Mouse (Mus musculus): ENCODE data around the gene Hint1. TPM values are rescaled to one million over a fixed set of nuclear protein-coding genes. Genes with fewer than 3 reads are reported as not detected.

Hint1 gene
- total RNA-seq (2021), result 100 to 1,000 TPM; 234 to 245 TPM
- long read RNA-seq, experiment 1, transcript Hint1-201 (3 exons, 636 nt), result major isoform, 70 of 72 reads
- long read RNA-seq, experiment 1, partial matches to known transcripts, result 0 of 72 reads
- long read RNA-seq, experiment 1, other reads (novel, unspliced or antisense), result 2 of 72 reads
- long read RNA-seq, experiment 2, transcript Hint1-201 (3 exons, 636 nt), result major isoform, 55 of 59 reads
- long read RNA-seq, experiment 2, partial matches to known transcripts, result 1 of 59 reads
- long read RNA-seq, experiment 2, other reads (novel, unspliced or antisense), result 3 of 59 reads

DNA sequence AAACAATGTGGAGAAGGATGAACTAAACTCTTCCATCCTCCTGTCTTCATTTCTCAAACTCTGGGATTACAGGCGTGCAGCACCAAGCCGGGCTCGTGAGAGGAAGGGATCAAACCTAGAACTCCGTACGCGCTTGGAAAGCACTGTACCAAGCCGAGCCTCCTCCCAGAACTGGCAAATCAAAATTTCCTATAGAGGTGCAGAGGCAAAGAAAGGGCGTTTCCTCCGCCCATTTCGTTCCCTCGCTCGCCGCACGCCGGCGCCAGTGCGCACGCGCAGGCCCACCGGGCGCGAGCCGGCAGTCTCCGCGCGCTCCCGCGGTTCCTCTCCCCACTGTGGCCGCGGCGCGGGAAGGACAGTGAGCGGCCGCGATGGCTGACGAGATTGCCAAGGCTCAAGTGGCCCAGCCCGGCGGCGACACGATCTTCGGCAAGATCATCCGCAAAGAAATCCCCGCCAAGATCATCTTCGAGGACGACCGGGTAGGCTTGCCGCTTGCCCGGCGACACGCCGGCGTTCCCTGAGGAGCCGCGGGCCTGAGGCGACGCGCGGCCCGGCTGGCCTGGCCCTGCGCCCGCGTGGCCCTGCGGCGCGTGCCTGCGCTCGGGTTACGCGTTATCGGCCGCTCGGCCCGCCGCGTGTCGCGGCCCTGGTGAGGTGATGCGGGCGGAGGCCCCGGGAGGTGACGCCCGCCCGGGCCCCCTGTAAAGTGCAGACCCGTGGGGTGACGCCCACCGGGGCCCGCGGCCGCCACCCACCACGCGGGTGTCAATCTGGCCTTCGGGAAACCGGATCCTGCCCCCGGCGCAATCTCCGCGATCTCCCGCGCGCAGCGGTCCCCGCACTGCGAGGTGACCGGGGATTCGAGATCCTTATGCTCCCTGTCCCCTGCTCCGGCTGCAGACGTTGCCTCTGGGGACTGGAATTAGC lies at the start of gene Hint1:
Hint1 (plus strand) TSS at position 265 of the 930 bp plus-strand sequence.
- TF ChIP-seq CTCF (IDR thresholded peaks at IDR 0.05), result peak; percentile 32
- peak within 1 kb of the TSS; percentile 95 for H3K4me3 ChIP-seq
- H3K27ac ChIP-seq, result peak within 1 kb of the TSS; percentile 98
- intact Hi-C loops (cut with DNase I), result loop anchor here (1.0 to 10.0 kb wide), 2 partner anchors 79 to 342 kb away; partner anchors contain the start of genes Cdc42se2 and Rapgef6
- peak; percentile 92 to 96 for DNase-seq (ENCODE audit: extremely low spot score in 1 of 2, low spot score in 2 of 2)

DNA sequence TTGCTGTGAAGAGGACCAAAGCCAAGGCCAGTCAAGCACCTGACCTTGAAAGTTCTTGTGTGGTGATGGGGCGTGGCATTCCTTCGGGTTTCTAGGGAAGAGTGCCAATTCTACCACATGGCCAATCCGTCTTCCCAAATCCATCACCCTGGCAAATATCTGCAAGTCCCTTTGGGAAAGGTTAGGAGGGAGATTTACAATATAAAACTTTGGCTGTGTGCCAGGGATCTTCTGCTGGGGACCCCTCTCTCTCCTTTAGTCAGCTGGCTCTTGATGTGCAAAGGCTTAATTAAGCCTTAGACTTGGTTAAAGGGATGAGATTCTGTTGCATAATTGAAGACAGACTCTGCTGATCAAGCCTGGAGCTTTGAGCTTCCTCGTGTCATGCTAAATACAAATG lies 48.7 kb upstream of the Hint1 start:
- H3K4me3 ChIP-seq, result no peak overlapping the region
- no peak for DNase-seq (ENCODE audit: extremely low spot score in 1 of 2, low spot score in 2 of 2)
- H3K27ac ChIP-seq, result no peak overlapping the region
- no peak for TF ChIP-seq CTCF (IDR thresholded peaks at IDR 0.05)
- intact Hi-C loops (cut with DNase I), result no loop called here

DNA sequence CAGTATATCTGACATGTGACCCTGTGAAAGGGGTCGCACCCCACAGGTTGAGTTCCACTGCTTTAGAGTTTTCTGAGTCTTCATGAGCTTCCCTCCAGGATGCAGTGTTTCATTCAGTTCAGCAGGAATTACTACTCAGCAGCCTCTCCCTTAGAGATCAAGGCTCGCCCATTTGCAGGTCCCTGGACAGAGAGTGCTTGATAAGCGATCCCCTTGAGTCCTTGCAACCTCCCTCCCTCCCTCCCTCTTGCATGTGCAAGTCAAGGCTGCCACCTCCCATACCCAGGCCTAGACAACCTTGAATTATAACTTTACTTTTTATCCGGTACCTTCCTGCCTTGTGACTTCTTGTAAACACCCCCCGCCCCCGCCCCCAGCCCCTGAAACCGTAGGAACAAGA lies 46.7 kb upstream of the Hint1 start:
- no peak for DNase-seq (ENCODE audit: extremely low spot score in 1 of 2, low spot score in 2 of 2)
- H3K27ac ChIP-seq, result no peak overlapping the region
- intact Hi-C loops (cut with DNase I), result no loop called here
- no peak overlapping the region for H3K4me3 ChIP-seq
- no peak for TF ChIP-seq CTCF (IDR thresholded peaks at IDR 0.05)

DNA sequence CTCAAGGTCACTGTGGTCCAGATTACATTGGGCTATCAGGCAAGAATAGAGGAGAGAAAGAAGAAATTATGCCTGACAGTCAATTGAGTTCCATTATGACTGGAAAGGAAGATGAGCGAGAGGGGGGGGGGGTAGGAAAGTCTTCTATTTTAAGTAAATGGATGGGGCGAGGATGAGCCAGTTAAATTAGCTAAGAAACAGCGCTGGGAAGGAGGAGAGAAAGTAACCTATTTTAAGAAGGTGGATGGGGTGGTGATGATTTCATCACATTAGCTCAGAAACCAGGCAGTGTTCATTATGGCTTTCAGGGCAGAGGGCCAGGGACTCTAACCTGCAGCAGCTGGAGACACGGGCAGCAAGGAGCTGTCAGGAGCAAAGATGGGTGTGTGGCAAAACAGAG lies 42.7 kb upstream of the Hint1 start:
- Histone ChIP-seq H3K4me3 (no peak overlapping the region), H3K27ac (peak overlapping the region; percentile 76)
- peak in 1 of 2 experiments; percentile 36 for DNase-seq (ENCODE audit: extremely low spot score in 1 of 2, low spot score in 2 of 2)
- TF ChIP-seq CTCF (IDR thresholded peaks at IDR 0.05), result no peak
- intact Hi-C loops (cut with DNase I), result loop anchor here (2.0 kb wide), 1 partner anchor 47 kb away; no protein-coding TSS in a partner anchor

DNA sequence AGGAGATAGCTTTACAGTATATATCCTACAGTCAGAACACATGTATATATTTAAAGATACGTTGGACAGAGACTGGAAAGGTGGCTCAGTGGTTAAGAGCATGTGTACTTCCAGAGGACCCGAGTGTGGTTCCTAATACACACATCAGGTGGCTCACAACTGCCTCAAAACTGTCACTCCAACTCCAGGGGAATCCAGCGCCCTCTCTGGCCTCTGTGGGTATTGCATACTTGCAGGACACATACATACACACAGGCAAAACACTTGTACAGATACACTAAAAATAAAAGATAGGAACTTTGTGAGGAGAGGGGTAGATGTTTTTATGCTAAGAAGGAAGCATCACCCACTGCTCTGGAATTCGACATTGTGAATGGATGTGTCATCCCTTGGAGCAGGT lies 40.4 kb upstream of the Hint1 start:
- no peak for DNase-seq (ENCODE audit: extremely low spot score in 1 of 2, low spot score in 2 of 2)
- peak; percentile 18 for TF ChIP-seq CTCF (IDR thresholded peaks at IDR 0.05)
- Histone ChIP-seq H3K27ac (no peak overlapping the region), H3K4me3 (no peak overlapping the region)
- intact Hi-C loops (cut with DNase I), result no loop called here

DNA sequence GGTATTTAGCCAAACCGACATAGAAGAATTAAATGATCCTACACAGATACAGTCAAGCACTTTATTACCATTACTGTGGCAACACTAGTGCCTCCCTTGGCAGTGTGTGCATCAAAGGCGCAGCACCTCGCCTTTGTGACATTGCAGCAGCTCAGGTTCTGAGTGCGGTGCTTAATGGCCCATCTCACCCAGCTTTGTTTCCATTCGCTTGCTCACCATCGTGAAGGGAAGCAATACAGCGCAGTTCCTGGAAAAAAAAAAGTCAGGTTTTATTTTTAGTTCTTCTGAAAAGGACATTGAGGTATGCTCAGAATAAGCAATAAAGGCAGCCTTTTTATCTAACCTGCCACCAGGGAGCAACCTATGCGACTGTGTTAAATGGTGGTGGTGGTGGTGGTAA lies 39.4 kb upstream of the Hint1 start:
- TF ChIP-seq CTCF (IDR thresholded peaks at IDR 0.05), result no peak
- Histone ChIP-seq H3K4me3 (no peak overlapping the region), H3K27ac (no peak overlapping the region)
- intact Hi-C loops (cut with DNase I), result no loop called here
- no peak for DNase-seq (ENCODE audit: extremely low spot score in 1 of 2, low spot score in 2 of 2)

DNA sequence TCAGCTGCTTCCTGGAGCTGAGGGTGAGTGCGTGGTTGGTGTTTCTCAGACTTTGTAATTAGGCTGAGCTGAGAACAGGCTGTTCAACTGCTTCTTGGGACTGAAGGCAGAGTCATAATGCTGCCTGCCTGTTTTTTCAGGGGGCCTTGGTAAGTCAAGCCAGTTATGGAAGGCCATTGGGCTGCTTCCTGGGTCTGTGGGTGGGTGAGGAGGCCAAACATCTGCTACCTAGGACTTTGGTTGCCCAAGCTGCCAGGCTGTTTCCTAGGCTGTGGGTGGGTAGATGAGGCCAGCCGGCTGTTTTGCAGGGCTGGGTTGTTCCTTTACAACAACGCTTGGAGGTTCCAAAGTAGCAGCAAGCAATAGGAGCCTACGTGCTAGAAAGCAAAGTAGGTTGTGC lies 32.4 kb upstream of the Hint1 start:
- Histone ChIP-seq H3K4me3 (no peak overlapping the region), H3K27ac (peak overlapping the region; percentile 81)
- TF ChIP-seq CTCF (IDR thresholded peaks at IDR 0.05), result no peak
- intact Hi-C loops (cut with DNase I), result loop anchor here (1.0 to 2.0 kb wide), 3 partner anchors 29 to 108 kb away; no protein-coding TSS in a partner anchor
- DNase-seq (ENCODE audit: extremely low spot score in 1 of 2, low spot score in 2 of 2), result peak; percentile 60 to 80

DNA sequence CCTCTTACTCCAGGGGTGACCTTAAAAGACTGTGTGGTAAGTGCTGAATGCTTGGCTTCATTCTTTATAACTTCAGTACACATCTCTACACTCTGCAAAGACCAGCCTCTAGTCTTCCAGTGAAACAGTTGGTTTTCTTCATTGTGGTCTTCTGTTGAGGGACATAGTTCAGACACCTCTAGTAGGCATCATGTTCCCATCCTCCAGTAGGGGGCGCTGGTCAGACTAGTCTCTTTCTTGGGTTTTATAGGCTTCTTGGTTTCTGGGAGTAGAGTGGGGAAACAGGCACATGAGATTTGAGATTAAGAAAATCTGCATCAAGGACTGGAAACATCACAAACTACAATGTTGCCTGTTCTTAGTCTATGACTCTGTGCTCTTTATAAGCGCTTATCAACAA lies 31.6 kb upstream of the Hint1 start:
- Histone ChIP-seq H3K27ac (peak overlapping the region; percentile 81), H3K4me3 (no peak overlapping the region)
- intact Hi-C loops (cut with DNase I), result loop anchor here (1.0 kb wide), 1 partner anchor 108 kb away; no protein-coding TSS in a partner anchor
- peak; percentile 33 for TF ChIP-seq CTCF (IDR thresholded peaks at IDR 0.05)
- no peak for DNase-seq (ENCODE audit: extremely low spot score in 1 of 2, low spot score in 2 of 2)

DNA sequence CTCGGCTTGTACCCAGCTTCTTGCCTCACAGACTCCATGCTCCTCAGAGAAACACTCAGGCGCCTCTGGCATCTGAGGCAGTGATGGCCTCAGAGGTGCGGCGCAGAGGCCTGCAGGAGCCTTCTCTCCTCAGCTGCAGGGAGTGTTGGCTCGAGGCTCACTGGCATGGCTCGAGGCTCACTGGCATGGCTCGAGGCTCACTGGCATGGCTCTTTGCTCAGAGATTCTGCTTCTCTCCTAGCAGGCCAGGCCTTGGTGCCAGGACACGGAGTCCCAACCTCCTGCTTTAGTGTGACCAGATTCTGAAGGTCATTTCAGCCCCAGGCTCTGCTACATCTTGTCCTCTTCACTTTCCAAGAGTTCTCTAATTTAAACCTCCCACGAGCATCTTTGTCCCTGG lies 30.1 kb upstream of the Hint1 start:
- DNase-seq (ENCODE audit: extremely low spot score in 1 of 2, low spot score in 2 of 2), result peak in 1 of 2 experiments; percentile 41
- no peak overlapping the region for H3K4me3 ChIP-seq
- TF ChIP-seq CTCF (IDR thresholded peaks at IDR 0.05), result no peak
- intact Hi-C loops (cut with DNase I), result no loop called here
- no peak overlapping the region for H3K27ac ChIP-seq

DNA sequence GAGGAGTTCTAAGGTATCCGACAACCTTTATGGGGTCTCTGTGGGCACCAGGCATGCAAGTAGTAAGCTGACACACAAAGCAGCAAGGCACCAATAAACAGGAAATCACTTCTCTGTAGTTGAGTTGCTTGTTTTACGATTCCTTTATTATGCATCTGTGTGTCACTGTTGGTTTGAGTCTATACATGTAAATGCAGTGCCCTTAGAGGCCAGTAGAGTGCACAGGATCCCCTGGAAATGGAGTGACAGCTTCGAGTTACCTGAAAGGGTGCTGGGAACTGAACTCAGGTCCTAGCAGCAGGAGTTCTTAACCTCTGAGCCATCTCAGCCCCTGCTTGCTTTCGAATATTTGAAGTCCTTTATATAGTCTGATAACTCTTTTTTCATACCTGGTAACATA lies 26.5 kb upstream of the Hint1 start:
- intact Hi-C loops (cut with DNase I), result no loop called here
- no peak overlapping the region for H3K27ac ChIP-seq
- no peak for DNase-seq (ENCODE audit: extremely low spot score in 1 of 2, low spot score in 2 of 2)
- no peak overlapping the region for H3K4me3 ChIP-seq
- no peak for TF ChIP-seq CTCF (IDR thresholded peaks at IDR 0.05)

DNA sequence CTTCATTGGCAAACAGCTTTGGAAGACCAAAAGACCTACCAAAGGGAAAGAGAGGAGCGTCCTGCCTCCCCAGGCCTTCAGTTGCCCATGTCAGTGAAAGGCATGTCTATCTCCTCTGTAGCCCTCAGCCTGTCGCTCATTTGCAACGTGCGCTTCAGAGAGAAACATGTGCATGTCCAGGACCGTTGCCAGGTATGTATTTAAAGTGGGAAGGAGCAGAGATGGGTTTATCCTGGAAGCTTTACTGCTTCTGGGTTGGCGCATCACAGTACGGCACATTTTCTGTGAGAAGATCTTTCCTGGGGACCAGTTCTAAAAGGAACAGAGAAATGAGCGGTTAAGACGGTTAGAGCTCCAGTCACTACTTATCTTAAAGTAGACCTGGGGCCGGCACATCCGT lies 25.3 kb upstream of the Hint1 start:
- Histone ChIP-seq H3K4me3 (no peak overlapping the region), H3K27ac (no peak overlapping the region)
- TF ChIP-seq CTCF (IDR thresholded peaks at IDR 0.05), result no peak
- DNase-seq (ENCODE audit: extremely low spot score in 1 of 2, low spot score in 2 of 2), result no peak
- intact Hi-C loops (cut with DNase I), result no loop called here

DNA sequence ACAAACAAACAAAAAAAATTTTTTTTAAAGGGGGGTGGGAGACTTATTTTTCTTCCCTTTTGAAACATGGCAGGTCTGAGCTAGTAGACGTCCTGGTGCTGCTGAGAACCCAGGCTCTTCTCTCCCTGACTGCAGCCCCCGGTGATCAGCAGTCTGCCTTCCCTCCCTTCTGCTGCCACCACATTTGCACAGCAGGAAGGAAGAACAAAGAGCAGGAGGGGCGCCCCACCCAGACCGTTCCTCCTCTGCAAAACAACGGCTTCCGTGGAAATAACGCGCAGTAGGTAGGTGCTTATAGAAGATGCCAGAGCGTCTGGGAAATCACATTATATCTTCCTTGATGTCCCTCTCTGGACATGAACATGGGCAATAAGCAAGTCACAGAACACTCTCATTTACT lies 21.8 kb upstream of the Hint1 start:
- intact Hi-C loops (cut with DNase I), result no loop called here
- no peak overlapping the region for H3K4me3 ChIP-seq
- TF ChIP-seq CTCF (IDR thresholded peaks at IDR 0.05), result no peak
- no peak overlapping the region for H3K27ac ChIP-seq
- DNase-seq (ENCODE audit: extremely low spot score in 1 of 2, low spot score in 2 of 2), result no peak

All from left cerebral cortex, adult 2 months (tissue).